Mouse (Mus musculus): Measurements from ENCODE around the gene Pde4dip.

Pde4dip gene

DNA sequence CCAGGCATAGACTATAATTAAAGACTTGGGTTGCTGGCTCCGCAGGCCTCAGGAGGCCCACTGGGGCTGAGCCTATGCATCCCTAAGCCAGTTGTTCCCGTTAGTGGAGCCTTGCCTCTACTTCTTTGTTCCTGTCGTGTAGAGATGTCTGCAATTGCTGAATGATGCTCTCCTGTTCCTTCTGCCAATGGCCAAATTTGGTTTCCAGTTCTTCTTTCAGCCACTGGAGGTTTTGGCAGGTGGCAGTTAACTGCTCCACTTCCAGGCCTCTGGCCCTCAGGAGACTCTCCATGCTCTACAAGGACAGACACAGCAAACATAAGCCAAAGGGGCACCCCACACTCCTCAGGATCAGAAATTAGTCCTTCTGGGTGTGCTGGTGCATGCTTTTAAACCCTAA is 135.6 kb downstream of the Pde4dip start:
- DNase-seq (ENCODE audit: low spot score in 2 of 2) = no peak

DNA sequence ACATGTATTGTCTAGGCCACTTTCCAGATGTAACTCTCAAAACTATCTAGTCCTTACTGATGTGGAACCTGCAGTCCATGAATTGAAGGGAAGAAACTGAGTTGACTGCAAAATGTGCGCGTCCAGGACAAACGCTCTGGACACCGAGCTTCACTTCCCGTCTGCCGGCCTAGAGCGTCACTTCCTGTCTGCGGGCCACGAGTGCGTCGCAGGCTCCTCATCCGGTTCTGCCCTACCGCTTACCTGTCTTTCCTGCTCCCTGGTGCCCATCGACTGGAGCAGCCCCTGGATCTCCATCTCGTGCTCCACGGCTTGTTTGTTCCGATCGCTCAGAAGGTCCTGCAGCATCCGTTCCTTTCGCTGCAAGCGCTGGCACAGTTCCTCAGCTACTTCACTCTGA is 136.9 kb downstream of the Pde4dip start:
- DNase-seq (ENCODE audit: low spot score in 2 of 2) = no peak

DNA sequence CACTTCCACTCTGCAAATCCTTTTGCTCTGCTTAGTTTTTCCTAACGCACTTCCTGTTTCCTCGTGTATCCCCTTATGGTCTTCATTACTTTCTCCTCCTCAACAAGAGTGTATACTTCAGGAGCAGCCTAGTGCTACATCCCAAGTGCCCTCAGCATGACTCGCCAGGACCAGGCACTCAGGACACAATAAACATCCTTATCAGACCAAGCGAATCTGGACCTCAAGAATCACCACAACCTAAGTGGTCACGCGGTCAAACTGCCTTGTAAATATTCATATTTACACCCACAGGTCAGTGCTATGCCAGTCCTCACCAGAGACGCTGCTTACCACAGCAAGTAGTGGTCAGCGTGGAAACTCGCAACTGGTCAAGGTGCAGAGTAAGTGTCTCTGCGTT is 139.7 kb downstream of the Pde4dip start:
- no peak for DNase-seq (ENCODE audit: low spot score in 2 of 2)

DNA sequence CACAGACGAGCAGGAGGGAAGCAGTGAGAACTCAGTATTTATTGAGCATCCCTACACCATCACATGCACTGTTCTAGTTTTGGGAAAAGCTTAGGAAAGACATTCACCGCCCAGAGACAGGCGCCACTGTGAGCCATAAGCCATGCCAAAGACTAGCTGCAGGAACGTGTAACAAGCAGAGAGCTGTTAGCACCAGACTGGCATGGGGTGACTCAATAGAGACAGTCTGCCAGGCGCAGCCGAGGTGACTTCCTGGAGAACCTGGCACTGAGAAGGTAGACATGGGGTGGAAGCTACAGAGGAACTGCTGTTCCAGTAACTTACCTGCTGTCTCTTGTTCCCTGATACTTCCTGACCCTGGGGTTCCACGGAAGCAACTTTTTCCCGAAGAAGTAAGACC is 145.7 kb downstream of the Pde4dip start:
- no peak for DNase-seq (ENCODE audit: low spot score in 2 of 2)

DNA sequence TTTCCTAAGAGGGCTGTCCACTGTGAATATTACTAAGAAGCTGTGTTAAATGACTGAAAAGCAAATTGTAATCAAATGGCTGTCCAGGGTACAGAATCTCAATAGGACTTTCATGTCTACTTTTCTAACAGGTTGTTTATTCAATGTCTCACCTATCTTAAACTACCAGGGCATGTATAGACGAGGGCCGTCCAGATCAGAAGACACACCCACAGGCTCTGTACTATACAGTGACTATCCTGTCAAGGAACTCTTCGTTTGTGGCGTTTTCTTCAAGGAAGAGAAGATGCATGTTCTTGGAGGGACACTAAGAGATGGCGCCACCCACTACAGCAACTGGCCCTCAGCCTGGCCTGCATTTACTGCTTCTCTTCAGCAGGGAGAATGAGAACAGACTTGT is 152.9 kb downstream of the Pde4dip start:
- no peak for DNase-seq (ENCODE audit: low spot score in 2 of 2)

DNA sequence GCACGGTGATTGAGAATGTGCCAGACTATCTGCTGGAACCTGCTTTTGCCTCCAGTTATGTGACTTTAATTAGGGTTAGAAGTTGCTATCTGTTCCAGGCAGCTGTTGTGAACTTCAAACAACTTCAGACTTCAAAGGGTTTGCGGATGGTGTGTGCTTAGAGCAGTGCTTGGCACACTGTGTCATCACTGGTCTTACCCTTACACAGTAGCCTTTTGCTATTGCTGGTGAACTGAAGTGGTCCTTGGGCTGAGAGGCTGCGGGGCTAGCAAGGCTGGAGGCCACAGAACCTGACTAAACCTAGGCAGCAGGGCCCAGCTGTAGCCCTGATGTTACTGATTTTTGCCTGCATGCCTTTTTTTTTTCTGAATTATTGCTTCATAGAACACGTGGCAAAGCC is 154.2 kb downstream of the Pde4dip start:
- no peak for DNase-seq (ENCODE audit: low spot score in 2 of 2)

DNA sequence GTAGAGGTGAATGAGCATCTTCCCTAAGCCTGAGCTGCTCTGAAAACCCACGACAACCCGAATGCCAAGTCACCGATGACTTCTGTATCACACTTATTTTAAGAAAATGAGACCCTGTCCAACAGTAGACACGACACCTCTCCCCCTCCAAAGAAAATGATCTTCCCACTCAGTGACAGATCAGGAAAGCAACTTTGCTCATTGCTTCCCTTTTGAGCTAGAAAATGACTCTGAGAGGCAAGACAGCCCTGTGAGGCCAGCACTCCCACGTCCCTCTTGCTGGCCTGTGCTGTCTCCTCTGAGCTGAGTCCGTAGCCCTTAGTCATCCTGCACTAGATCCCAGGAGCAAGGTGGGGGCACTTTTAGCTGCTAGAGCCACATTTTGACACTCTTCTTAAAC is 155.9 kb downstream of the Pde4dip start:
- DNase-seq (ENCODE audit: low spot score in 2 of 2) = peak in 1 of 2 experiments; percentile 47

DNA sequence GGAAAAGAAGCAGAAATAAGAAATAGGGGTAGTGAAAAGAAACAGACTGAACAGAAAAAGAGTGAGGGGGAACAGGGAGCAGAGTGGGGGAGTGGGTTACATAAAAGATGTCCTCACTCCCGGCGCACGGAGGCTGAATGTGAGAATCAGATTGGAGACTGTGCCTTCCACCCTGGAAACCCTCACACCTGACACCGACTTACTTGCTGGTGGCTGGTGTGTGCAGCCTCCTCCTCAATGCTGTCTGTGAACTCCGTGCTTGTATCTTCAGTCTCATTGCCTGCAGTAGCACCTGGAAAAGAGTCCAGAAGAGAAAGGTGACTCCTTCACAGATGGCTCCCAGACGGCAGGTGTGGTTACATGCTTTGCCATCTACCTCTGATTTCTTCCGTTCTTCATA is 157.9 kb downstream of the Pde4dip start:
- no peak for DNase-seq (ENCODE audit: low spot score in 2 of 2)

DNA sequence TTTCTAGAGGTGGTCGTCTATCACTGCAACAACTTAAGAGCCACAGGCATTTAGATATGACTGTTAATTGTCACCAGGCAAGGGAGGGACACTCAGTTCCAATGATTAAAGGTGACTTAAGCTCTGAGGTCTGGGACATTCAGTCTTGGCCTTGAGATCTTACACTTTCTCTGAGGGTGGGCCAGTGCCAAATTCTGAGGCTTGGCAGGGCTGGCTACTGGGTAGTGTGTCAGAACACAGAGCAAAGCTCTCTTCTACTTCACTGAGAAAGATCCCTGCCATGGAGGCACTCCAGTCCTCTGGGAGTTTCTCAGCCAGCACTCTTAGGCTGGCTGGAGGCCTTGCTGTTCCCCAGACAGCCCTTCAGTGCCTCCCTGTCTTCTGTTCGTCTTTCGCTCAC is 158.4 kb downstream of the Pde4dip start:
- no peak for DNase-seq (ENCODE audit: low spot score in 2 of 2)

DNA sequence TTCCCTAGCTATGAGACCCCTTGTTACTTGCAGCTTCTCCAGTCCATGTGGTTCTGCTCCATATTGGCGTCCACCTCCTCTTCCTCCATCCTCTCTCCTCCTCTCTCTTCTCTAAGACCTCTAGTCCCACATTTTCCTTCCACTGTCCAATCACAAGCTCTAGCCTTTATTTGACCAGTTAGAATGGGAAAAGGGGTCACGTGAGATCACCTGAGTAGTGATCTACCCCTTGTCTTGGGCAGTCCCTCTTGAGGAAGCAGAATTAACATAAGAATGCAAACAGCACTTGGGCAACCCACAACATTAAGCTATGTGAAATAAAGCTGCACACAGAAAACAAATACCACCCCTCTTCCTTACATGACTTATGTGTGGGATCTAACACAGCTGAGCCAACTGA is 160.7 kb downstream of the Pde4dip start:
- DNase-seq (ENCODE audit: low spot score in 2 of 2) = no peak

DNA sequence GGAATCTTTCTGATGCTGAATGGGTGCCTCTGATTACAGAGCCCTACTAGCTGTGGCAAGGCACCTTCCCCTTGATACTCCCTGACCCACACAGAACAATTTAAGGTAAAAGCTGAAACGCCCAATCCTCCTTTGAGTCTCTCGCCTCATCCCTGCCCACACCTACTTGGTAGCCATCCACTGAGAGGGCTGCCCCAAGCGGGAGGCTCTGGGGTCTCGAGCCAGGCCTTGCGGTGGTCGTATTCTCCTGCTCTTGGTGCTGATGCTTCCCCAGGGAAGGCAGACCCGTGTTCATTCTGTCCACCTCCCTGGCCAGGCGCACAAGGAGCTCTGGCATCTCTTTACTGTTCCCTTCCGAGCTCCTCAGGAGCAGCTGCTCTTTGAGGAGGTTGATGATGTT is 169.4 kb downstream of the Pde4dip start:
- DNase-seq (ENCODE audit: low spot score in 2 of 2) = no peak

DNA sequence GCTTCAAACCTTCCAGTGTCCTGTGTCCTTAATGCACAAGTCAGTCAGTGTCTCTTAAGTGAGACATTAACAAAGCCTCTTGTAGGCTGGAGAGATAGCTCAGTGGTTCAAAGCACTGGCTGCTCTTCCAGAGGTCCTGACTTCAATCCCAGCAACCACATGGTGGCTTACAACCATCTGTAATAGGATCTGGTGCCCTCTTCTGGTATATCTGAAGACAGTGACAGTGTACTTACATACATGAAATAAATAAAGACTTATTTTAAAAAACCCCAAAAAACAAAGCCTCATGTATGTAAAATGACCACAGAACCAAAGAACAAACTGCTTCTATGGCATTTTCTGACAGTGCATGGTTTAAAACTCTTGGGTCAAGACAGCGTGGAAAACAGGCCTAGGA is 172.6 kb downstream of the Pde4dip start:
- DNase-seq (ENCODE audit: low spot score in 2 of 2) = no peak

DNA sequence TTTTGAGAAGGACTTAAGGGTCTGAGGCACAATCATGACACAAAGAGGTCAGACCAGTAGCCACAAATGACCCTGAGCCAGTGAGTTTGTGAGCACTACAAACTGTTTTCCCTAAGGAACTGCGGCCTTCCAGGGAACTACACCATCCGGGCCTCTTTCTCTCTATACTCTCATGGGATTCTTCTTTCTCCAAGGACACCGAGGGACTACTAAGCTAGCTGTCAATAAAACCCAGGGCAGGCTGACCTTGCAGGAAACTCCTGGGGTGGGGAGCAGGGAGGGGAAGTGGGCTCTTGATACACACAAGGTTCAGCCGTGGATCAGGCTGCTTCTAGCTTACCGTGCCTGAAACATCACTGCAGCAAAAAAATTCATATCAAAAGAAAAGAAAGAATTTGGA is 177.6 kb downstream of the Pde4dip start:
- DNase-seq (ENCODE audit: low spot score in 2 of 2) = no peak

DNA sequence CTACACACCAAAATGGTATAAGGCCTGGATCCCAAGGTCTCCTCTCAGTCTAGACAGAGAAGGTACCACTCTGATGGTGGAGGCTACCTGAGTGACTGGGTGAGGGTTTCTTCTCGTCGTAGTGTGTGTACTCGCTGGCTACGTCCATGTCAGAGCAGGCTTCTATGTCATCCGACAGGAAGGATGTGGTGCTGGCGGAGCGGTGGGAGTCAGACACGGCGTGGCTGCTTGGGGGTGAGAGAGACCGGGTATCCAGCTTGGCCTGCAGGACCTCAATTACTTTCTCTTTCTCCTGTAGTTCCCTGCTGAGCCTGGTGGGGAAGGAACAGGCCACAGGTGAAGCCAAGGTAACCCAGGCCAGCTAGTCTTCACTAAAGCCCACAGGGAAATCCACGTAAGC is 178.4 kb downstream of the Pde4dip start:
- no peak for DNase-seq (ENCODE audit: low spot score in 2 of 2)

DNA sequence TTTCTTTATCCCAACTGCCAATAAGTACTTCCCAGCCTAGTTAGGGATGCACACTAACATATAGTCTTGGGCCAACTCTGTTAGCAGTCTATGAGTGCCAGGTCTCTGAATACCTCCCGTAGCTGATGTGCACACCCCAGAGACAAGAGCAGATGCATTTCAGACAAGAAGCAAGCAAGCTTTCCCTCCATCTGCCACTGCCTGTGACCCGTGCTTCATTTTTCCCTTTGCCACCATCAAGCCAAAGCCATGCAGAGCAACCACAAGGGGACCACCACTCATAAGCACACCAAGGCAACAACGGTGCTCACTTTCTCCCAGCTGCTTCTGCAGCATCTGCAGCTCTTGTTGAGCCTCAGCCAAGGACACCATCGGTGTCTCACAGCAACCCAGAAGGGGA is 181.9 kb downstream of the Pde4dip start:
- no peak for DNase-seq (ENCODE audit: low spot score in 2 of 2)

DNA sequence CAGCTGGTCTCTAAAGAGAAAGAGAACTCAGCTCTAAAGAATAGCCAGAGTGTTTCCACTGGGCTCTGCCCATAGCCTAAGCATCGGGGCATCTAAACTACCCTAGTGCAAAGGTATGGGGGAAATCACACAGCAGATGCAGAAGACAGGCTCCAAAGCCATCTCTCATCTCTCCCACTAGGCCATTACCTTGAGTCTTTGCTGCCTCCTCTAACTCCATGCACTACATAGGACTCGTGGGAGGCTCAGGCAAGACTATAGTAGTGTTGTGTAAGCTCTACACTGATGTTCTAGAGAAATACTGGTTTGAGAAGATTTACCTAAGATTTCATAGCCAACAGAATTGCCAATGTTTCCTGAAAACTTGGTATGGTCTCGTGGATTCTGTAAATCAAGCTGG is 183.0 kb downstream of the Pde4dip start:
- DNase-seq (ENCODE audit: low spot score in 2 of 2) = no peak

DNA sequence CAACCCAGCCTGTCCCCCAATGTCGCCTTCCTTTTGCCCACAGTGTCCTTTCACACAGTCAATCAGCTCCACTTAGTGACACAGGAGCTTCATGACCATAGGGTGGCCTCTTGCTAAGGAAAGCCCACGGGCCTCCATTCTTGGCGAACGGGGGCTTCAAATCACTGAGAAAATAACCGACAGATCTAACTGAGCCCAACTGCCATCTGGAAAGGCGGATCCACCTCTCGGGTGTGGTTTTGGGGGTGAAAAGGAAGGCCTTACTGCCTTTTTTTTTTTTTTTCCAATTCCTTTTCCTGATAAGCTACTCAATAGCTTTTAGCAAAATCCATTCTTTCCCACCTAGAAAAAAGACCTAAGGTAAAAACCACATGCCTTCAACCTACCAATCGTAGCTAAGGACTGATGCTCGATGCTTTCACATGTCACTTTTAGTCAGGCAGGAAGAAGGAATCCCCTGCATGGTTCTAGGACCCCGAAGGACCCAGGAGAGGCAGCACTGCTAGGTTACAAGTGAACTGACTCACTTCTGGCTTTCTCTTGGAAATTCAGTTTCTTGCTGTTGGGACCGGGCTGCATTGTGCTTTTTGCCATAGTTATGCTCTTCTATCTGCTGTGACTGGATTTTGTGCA is 185.9 kb downstream of the Pde4dip start:
- no peak for DNase-seq (ENCODE audit: low spot score in 2 of 2)

DNA sequence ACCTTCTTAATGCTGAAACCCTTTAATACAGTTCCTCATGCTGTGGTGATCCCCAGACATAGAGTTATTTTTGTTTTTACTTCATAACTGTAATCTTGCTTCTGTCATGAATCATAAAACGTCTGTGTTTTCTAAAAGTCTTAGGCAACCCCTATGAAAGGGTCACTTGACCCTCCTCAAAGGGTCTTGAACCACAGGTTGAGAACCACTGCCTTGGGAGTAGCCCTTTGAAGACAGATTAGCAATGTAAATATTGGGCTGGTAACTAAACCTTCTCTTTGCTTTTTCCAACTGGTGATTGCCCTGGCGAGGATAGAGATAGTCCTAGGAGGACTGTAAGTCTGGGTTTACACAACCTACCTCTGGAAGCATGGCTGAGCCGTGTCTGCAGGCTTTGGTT is 187.3 kb downstream of the Pde4dip start:
- no peak for DNase-seq (ENCODE audit: low spot score in 2 of 2)

DNA sequence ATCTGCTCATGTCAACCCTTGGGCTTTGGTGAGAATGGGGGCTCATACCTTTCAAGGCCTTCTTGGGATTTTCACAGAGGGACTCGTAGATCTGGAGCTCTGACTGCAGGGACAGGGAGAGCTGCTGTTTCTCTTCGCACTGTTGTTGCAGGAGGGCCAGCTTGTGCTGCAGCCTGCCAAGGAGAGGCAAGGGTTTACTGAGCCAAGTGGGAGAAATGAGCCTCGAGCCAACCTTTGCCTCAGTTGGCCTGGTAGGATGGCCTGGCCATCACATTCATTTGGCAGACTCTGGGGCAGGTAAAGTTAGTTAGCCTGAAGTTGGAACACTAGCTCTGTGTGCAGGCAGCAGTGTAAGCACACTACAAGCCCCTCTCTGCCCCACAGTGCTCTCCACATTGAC is 189.4 kb downstream of the Pde4dip start:
- DNase-seq (ENCODE audit: low spot score in 2 of 2) = no peak

DNA sequence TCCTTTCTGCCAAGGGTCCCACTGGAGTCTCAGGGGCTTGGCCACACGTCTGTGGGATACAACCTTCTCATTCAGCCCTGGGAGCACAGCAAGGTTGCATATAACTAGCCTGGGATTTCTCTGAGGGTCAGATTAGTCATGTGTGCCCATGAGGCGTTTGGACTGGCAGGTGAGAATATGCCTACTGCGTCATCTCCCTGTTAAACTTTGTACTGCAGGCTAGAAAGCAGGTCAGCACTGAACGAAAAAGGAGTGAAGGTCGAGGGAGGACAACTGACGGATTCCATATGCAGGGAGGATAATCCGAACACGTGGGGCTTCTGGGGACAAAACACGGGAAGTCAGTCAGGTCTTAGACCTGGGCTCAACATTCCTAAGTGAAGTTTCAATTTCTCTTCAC is 191.2 kb downstream of the Pde4dip start:
- DNase-seq (ENCODE audit: low spot score in 2 of 2) = no peak

DNA sequence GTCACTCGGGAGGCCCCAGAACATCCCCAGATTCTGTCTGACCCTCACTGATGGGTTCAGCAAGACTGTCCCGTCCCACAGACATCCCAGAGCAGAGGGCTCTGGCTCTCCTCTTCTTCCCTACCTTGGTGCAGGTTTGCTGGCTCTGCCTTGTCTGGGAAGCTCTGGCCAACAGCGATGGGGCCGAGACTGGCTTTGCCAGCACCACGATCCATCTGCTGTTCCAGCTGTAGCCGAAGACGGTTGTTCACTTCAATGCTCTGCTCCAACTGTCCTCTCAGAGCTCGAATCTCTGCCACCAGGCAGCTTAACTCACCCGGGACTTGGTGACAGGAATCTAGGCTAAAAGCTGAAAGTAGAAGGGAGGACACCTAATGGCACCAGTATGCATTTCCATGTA is 191.6 kb downstream of the Pde4dip start:
- no peak for DNase-seq (ENCODE audit: low spot score in 2 of 2)

DNA sequence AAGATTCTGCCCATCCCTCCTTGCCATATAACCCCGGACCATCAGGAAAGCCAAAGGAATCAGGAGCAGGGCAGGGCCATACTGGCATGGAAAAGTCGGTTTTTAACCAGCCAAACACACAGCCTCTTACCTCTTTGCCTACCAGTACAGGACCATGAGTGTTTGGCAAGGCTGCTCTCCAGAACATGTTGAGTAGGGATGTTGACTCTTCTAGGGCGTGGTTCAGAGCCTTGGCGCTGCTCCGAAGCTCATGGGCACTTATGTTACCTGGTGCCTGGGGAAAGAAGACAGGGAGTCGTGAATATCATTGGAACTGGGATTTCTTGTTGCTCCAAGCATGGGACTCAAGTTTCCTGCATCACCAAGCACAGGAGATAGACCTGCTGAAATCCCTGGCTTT is 194.7 kb downstream of the Pde4dip start:
- no peak for DNase-seq (ENCODE audit: low spot score in 2 of 2)

DNA sequence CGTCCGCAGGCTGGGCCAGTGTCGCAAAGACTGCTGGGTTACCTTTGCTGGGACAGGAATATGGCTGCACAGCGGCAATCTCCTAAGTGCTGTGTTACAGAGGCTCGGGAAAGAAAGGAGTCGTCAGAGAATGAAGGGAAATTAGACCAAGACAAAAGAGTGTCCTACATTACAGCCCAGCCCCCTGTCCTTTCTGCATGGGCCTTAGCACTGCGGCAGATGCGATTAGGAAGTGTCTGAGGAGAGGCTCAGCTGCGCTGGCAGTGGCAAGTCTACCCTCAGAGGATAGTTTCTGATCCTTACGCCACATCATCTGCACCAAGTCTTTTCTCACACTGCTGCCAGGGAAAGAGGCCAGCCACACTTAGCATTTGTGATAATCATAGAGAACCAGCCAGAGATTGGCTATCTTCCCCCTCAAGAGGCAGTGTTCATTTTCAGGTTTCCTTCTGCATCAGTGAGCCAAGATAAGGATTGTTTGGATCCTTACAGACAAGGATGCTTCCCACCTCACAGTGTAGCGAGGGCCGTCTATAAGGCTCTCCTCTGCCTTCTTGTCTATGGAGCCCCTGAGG is 197.0 kb downstream of the Pde4dip start:
- no peak for DNase-seq (ENCODE audit: low spot score in 2 of 2)

DNA sequence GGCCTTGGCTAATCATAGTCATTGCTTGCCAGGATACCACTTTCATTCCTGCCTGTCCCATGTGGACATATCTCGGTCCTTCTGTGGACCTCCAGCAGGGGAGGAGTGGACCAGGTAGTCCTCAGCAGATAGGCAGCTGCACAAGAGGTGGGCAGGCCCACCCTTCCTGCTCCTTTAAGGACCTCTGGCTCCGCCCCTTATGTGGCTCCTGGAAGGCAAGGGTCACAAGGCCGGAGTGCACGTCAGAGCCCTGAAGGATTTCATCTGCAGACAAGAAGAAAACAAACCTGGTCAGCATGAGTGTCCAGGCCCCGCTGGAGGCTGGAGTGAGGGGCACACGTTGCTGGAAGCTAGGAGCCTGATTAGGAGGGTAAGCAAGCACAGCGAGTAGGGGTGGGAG is 197.9 kb downstream of the Pde4dip start:
- no peak for DNase-seq (ENCODE audit: low spot score in 2 of 2)

Measured in right cerebral cortex, postnatal 36 days (tissue).